Mouse (Mus musculus): ENCODE results near the gene Ubac2. TPM values are rescaled to one million over a fixed set of nuclear protein-coding genes. Genes with fewer than 3 reads are reported as not detected.
A peak's percentile ranks its signal among the peaks of the same experiment; 100 is the strongest.

Ubac2 gene
- total RNA-seq, 1 experiment from 2014 or later, result 32.0 TPM

DNA sequence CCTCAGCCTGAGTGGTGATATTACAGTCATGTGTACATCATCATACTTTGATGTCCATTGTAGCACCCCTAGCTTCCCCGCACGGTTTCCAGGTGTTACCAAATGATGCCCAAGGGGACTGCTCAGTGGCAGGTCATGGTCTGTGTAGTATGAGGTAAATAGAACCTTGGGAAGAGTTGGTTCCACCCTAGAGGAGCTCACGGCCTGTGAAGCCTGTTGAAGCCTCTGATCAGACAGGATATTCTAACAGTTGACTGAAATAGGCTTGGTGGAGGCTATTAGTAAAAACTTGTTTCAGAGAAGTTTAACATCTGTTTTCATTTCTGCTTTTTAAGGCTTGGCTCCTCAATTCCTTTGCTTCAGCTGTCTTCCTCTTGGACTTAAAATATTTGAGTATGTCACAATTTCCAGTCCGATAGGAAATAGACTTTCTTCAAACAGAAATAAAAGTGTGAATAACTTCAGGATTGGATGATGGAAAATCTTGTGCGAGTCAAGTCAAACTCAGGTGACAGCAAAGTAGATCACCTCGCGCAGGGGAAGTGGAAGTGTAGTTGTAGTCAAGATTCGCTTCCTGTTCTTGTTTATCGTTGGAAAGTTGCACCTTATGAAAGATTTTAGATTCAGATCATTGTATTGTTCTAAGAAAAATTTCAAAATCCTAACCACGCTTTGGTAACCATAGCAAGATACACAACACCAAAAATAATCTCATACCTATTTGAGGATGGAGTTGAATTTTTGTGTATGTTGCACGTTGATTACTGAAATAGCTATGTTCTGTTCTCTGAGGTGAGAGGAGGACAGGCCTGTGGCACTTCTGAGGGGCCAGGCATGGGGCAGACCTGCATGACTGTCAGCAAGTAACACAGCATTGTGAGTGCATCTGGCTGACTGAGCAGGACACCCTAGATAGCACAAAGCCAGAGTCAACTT is 60.1 kb downstream of the Ubac2 start:
- ATAC-seq (ENCODE audit: extremely low read depth, insufficient number of reproducible peaks, low FRiP score, poor library complexity, severe bottlenecking), result peak; percentile 70

DNA sequence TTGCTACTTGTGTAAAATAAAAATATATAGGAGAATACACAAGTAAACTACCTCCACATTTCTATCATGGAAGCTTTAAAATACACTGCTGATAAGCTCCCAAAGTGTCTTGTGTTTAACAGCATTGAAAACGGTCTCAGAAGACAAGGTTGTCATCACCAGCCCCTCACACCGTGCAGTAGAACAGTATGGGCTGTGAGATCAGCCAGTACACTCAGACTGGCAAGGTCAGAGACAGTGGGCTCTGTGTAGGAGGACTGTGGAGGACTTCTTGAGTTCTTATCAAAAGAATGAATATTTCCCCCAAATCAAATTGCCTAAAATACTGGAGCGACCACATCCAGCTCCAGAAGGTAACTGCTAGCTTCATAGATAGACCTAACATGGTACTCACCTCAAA is 61.2 kb downstream of the Ubac2 start:
- ATAC-seq (ENCODE audit: extremely low read depth, insufficient number of reproducible peaks, low FRiP score, poor library complexity, severe bottlenecking), result no peak

DNA sequence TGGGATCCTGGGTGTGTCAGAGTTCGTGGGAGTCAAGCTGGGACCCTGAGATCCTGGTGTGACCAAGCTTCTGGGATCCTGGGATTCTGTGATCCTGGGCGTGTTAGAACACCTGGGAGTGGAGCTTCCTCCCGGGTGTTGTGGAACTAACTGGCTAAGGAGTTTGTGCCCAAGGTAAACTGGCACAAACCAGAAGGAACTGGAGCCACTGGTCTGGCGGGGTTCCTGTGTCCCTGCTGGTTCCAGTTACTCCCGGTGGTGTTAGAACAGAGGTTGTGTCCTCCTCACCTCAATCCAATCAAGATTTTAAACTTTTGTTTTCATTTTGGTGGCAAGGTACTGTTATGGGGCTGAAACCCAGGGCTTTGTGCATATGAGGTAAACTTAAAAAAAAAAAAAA is 67.7 kb downstream of the Ubac2 start:
- ATAC-seq (ENCODE audit: extremely low read depth, insufficient number of reproducible peaks, low FRiP score, poor library complexity, severe bottlenecking), result no peak

DNA sequence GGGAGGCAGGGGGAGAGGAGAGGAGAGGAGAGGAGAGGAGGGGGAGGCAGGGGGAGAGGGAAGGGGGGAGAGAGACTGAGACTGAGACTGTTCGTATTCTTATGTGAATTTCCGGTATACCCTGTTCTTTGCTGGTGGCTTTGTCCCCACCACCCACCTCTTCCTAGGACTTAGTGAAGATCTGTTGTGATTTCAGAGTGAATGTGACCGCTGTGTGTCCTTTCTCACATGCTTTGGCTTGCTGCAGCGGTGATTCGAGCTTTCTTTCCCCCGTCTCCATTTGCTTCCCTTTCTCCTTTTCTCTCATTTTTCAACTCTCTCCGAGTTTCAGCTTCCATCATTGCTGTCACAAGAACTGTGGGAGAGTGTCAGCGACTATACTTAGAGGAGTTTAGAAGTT is 68.3 kb downstream of the Ubac2 start:
- ATAC-seq (ENCODE audit: extremely low read depth, insufficient number of reproducible peaks, low FRiP score, poor library complexity, severe bottlenecking), result no peak

DNA sequence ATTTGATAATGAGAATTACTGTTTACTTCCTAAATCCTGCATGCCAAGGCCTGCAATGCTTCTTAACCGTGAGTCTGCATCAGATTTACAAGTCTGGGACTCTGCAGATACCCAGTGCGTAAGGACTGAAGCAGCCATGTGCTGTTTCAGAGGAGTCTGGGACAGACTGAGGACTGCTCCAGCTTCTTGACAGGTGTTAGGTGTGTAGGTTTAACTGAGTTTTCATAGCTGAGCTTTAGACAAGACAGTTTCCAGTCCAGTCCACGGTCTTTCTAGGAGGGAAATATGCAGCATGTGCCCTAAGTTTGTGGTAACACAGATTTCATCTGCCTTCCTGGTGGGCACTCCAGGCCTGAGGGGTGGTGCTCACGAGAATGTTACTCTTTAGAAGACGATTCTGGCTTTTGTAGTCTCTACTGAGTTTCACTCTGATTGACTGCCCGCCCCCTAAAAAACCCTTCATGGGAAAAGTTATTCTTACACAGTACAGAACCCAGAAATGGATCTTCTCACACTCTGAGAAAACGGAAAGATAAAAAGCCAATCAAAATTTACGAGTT is 68.9 kb downstream of the Ubac2 start:
- ATAC-seq (ENCODE audit: extremely low read depth, insufficient number of reproducible peaks, low FRiP score, poor library complexity, severe bottlenecking), result no peak

DNA sequence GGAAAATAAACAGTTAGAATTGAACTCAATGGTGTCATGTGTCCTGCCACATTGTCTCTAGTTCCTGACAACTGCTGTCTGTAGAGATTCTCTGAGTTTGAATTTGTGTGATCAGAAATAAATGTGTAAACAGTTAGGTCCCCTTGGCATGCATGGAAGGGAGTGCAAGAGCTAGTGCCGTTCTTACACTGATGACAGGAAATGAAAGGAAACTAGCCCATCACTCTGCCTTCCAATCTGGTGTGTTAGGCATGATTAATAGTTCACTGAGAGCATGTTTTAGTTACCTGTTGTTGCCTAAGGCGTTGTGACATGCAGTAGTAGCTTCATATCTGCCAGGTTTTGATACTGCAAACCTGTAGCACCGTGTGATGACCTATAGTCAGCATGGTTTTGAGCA is 69.5 kb downstream of the Ubac2 start:
- no peak for ATAC-seq (ENCODE audit: extremely low read depth, insufficient number of reproducible peaks, low FRiP score, poor library complexity, severe bottlenecking)

DNA sequence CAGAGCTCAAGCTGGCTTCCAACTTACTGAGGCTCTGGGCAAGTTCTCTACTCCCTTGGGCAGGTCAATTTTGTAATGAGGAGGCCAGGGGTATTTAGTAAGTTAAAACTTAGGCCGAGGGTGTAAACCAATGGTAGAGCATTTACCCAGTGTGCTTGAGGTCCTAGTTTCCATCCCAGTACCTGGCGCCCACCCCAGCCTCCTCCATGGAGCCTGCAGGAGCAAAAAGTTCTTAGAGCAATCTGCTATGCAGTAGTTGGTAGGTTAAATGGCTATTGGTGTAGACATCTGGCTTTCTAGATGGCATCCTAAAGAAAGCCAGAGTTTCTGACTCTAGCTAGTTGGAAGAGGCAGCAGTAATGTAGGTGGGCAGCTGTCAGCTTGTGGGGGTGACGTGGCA is 71.0 kb downstream of the Ubac2 start:
- no peak for ATAC-seq (ENCODE audit: extremely low read depth, insufficient number of reproducible peaks, low FRiP score, poor library complexity, severe bottlenecking)

DNA sequence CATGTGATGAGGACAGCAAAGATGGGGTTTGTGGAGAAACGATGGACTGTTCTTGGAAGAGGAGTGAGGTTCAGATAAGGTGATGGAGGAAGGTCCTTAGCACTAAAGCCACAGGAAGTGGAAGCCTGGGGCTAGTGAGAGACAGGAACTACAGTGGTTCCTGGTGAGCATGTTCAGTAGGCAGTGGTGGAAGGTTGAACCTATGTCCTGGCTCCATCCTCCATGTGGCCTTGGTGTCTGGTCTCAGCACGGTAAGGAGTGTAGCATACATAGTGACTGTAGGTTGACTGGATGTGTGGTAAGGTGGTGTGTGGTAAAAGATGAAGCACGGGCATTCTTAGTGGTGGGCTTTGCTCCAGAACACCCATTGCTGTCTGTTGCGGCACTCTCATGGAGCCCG is 71.5 kb downstream of the Ubac2 start:
- ATAC-seq (ENCODE audit: extremely low read depth, insufficient number of reproducible peaks, low FRiP score, poor library complexity, severe bottlenecking), result no peak

DNA sequence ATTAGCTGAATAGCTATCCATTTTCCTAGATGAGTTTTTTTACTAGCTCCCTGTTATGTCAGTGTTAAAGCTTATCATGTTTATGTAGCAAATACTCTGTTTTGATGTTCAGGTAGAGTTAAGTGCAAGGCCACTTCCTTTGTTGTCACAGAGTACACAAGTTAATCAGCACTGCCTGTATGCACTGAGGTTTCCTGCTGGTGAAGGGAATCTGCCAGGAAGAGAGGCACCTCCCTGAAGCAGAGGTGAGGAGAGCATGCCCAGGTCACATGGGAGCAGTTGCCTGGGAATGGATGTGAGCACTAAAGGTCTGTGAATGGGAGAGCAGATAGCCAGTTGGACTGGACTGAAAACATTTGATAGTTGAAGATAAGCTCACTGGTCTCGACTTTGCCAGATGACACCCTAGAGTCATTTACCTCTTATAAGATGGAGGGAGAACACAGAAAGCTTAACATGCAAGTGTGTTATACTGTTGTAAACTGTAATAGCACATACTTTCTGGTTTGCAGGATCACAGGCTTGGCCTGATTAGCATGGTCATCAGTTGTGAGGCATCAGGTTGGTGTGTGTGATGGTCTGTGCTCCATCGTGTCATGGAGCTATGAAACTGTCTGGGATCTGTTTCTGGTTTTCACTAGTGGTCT is 73.1 kb downstream of the Ubac2 start:
- no peak for ATAC-seq (ENCODE audit: extremely low read depth, insufficient number of reproducible peaks, low FRiP score, poor library complexity, severe bottlenecking)

DNA sequence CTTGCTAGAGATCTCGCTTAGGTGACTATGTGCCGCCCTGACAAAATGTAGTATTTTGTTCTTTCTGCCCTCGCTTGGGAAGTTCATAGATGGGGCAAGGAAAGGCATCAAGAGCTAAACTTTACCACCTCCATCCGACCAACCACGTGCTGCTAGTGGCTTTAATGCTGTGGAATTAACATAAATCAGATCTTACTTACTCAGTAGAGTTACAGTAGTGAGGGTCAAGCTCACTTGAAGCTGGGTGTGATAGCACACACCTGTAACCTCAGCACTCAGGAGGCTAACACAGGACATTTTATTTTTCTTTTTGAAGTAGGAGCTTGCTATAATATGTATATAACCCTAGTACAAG is 73.6 kb downstream of the Ubac2 start:
- no peak for ATAC-seq (ENCODE audit: extremely low read depth, insufficient number of reproducible peaks, low FRiP score, poor library complexity, severe bottlenecking)

DNA sequence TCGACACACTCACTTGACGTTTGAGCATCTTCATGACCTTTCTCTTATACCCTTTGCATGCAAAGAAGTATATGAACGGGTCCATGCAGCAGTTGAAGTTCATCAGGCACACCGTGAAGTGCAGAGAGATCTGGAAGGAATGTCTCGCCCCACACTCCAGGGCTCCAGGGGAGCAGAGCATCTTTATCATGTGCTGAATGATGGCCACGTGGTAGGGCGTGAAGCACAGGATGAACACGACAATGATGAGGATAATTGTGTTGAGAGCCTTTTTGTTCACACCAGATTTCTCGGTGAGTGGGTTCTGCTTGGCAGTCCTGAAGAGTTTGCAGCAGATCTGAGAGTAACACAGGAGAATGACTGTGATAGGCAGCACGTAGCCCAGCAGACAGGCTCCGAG is 75.7 kb downstream of the Ubac2 start:
- ATAC-seq (ENCODE audit: extremely low read depth, insufficient number of reproducible peaks, low FRiP score, poor library complexity, severe bottlenecking), result no peak

DNA sequence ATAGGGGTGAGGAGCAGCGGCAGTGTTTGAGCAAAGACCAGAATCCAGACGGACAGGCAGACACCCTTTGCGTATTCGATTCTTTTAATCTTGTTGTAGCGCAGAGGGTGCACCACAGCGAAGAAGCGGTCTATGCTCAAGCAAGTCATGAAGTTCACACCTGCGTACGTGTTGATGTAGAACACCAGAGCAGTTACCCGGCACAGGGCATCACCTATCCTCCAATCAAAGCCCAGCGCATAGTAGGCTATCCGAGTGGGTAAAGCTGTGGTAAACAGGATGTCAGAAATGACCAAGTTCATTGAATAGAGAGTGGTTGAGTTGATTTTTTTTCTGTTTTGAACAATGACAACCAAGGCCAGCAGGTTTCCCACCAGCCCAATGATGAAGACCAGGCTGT is 76.2 kb downstream of the Ubac2 start:
- peak; percentile 20; the same call in 1 of the 2 replicates for ATAC-seq (ENCODE audit: extremely low read depth, insufficient number of reproducible peaks, low FRiP score, poor library complexity, severe bottlenecking)

DNA sequence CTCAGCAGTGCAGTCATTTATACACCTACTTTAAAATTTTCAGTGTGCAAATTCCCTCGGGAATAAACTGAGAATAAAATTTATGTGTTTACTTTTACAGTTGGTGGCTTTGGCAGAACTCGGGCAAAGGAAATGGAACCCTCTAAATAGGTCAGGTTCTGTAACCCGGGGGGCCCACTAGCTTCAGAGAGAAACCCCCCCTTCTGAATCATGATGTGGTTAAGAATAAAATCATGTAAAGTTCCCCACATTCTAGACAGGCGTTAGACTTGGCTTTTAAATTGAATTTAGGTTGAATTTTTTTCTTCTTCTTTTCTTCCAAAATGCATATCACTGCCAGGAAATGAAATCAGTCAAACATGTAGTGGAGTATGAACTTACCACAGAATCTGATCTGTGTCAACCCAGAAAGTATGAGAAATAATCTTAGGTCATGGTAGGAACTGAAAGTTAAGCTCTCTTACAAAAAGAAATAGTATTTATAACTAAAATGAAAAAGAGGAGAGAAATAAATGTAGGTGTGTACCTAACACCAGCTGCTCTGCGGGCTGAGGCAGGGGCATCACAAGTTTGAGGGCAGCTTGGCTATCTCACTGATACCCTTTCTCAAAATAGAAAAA is 76.9 kb downstream of the Ubac2 start:
- ATAC-seq (ENCODE audit: extremely low read depth, insufficient number of reproducible peaks, low FRiP score, poor library complexity, severe bottlenecking), result no peak

DNA sequence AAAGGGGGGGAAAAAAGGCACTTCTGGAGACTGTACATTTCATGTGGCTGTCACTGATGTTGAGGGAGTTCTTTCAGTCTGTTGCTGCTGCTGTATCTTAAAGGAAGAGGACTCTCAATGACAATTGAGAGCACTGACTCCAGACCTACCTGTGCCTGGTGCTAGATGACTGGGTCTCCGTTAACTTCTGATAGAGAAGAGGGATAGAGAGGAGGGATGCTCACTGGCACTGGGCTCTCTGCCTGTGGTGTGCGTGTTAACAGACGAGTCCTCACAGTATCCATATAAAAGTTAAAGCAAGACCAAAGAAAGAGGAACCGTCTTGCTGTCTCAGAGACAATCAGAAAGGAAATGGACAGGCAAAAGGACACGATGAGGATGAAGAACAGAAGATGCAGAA is 77.9 kb downstream of the Ubac2 start:
- ATAC-seq (ENCODE audit: extremely low read depth, insufficient number of reproducible peaks, low FRiP score, poor library complexity, severe bottlenecking), result no peak

DNA sequence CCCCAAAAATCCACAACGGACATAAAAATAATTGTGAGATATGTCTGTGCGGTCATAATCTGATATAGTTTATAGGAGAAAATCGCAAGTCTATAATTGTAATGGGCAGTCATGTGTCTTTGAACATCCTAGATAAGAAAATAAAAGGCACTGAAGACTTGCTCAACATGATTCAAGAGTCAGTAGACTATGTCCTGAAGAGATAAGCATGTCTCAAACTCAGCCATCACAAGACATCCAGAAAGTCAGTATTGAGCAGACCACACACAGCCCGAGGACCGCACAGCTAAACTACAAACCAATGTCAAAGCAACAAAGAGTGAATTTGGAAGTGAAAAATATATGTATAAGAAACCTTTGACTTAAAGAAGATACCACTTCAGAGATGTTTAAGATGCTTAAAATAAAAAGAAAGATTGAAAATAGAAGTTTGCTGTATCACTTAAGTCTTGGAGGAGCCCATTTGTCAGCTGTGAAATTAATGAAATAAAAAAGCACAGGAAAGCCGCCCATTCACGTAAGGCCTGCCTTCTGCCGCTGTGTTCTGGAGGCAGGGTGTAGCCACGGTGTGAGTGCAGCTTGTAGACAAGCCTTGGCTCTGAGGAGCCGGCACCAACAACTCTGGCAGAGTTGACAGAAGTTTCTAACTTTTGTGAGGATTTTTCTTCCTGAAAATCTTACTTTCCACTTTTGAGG is 78.9 kb downstream of the Ubac2 start:
- no peak for ATAC-seq (ENCODE audit: extremely low read depth, insufficient number of reproducible peaks, low FRiP score, poor library complexity, severe bottlenecking)

DNA sequence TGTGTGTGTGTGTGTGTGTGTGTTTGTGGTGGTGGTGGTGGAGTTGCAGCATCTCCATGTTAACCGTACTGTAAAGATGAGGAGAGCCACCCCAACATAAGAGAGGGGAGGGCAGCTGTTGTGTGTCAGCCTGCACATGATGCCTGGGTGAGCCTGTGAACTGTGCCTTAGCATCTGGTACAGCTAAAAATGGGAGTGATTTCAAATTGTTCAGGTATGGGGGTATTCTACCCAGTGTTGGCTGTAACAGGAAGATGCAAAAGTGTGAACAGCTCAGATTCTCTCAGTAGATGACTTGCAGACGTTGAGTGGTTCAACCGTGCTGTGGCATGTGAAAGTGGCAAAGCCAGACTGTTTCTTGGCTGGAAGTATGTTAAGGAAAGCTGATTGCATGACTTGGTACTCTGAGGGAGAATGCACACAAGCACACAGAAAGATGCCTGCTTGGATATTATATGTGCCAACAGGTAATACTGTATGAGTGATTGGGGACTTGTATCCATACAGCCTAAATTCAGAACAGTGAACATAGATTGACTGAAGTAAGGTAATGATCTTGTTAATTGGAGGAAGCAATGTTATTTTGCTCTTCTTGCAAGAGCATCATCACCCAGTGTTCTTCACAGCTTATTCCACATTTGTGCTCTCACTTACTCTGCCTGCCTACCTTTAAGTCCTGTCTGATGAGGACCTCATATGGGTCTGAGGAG is 79.8 kb downstream of the Ubac2 start:
- no peak for ATAC-seq (ENCODE audit: extremely low read depth, insufficient number of reproducible peaks, low FRiP score, poor library complexity, severe bottlenecking)

DNA sequence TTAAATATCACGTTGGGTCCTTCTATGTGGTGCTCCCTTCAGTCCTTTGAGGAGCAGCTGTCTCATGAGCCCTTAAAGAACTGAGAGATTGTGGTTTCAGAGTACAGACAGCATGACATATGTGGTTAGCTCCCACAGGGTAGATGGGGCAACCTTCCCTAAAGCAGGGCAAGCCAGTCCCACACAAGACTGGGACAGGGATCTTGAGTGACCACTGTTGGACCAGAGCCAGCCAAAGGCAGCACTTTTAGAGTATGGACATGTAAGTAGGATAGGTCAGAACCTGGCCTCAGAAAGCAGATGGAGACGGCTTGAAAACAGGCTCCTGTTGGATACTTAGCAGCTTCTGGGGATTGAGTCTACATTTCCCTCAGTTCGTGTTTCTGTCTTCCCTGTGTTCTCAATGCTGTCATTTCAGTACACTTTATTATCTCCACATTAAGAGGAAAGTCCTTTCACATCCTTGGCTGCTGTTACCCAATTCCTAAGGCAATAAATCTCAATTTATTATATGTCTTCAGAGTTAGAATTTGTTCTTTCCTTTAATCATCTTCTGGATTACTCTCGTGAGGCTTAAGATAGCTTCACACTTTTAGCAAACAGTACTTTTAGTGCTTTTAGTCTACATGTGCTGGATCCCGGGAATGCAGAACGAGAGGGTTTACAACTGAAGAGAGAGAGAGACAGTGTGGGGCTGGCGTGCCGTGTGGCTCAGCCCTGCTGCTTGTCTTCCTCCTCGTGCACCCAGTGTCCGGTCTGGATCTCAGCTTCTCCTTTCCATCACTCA is 80.5 kb downstream of the Ubac2 start:
- ATAC-seq (ENCODE audit: extremely low read depth, insufficient number of reproducible peaks, low FRiP score, poor library complexity, severe bottlenecking), result no peak

DNA sequence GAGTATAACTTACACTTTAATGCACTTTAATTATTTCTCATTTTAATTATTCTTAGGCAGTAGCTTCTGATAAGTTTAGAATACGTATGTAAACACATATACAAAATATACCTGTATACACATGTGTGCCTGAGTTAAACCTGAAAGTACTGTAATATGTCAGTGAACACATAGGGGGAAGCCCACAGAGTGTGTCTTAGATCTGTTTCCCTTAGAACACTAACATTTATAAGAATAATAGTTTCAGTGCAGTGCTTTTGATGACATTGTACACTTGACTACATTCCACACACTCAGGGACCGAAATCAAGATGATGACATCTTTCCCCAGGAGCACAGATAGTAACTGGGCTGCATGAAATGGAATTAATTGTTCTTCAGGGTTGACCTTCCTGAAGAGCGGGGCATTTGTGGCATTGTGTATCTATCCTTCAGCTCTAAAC is 81.1 kb downstream of the Ubac2 start:
- ATAC-seq (ENCODE audit: extremely low read depth, insufficient number of reproducible peaks, low FRiP score, poor library complexity, severe bottlenecking), result no peak
